Mouse (Mus musculus): ENCODE measurements around the gene Jak3. TPM values are rescaled to one million over a fixed set of nuclear protein-coding genes. Genes with fewer than 3 reads are reported as not detected.
A peak's percentile ranks its signal among the peaks of the same experiment; 100 is the strongest.
"Not testable (repeated sequence)": the region's sequence is repeated elsewhere in the genome, so short reads cannot be mapped to it uniquely, and the experiment has no call there.

The Jak3 gene
- polyA plus RNA-seq, 1 experiment from 2014 or later, result 5.4 TPM

- WGBS, result 3% methylated on average over 33 of the region's 33 CpGs
- H3K9me3 ChIP-seq (replicated peaks; ENCODE audit: control insufficient read depth, low read length, poor library complexity, severe bottlenecking), result no peaks in the 10 kb centered on the region
- no peak within 1 kb of the TSS for H3K27ac ChIP-seq (ENCODE audit: low read length)
- peaks cover 96% of the 10 kb centered on the region for H3K27me3 ChIP-seq (ENCODE audit: control insufficient read depth, insufficient read depth, low read depth, low read length)
- ATAC-seq, result no peak
- peaks cover 13% of the 10 kb centered on the region for H3K4me1 ChIP-seq (ENCODE audit: control insufficient read depth, insufficient read depth, low read length)
- no peak within 1 kb of the TSS for H3K4me3 ChIP-seq (ENCODE audit: low read depth, low read length)
- peak within 1 kb of the TSS; percentile 6; the same call in 1 of the 2 replicates for H3K4me2 ChIP-seq (ENCODE audit: low read length)
- no peaks in the 10 kb centered on the region for H3K36me3 ChIP-seq (ENCODE audit: control insufficient read depth, insufficient read depth, low read length)
- no peak within 1 kb of the TSS for H3K9ac ChIP-seq (ENCODE audit: low read depth, low read length)
These were observed 12.9 kb downstream of the Jak3 start, which contains the start of gene Insl3 for GRCm38 (mm10) chr8:71689028-71689427. Insl3 (plus strand) TSS chr8:71689214.

DNA sequence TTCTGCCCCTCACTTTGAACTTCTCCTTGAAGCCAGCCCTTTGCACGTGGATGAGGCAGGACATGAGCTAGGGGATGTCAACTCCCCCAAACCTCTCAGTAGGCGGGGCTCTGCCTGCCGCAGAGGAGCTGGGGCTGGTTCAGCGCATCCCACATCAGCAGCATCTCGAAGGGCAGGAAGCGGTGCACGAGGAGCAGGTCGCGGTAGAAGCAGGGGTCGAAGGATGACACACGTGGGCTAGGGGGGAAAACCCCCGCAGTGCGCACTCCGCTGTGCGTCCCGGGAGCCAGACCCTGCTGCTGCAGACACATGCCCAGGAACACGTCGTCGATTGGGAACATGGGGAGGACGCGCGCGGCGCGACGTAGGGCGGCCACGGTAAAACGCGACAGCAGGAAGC is 16.4 kb downstream of the Jak3 start:
- whole genome bisulfite sequencing, result 4% methylated on average over 30 of the region's 30 CpGs
- Histone ChIP-seq H3K4me2 (ENCODE audit: low read length) (peak overlapping the region; percentile 43; the same call in 1 of the 2 replicates), H3K4me3 (ENCODE audit: low read depth, low read length) (peak overlapping the region; percentile 9; the same call in 1 of the 2 replicates), H3K4me1 (ENCODE audit: control insufficient read depth, insufficient read depth, low read length) (peaks cover 8% of the 10 kb centered on the region), H3K9me3 (replicated peaks; ENCODE audit: control insufficient read depth, low read length, poor library complexity, severe bottlenecking) (no peaks in the 10 kb centered on the region), H3K9ac (ENCODE audit: low read depth, low read length) (no peak overlapping the region), H3K36me3 (ENCODE audit: control insufficient read depth, insufficient read depth, low read length) (no peaks in the 10 kb centered on the region), H3K27ac (ENCODE audit: low read length) (no peak overlapping the region), H3K27me3 (ENCODE audit: control insufficient read depth, insufficient read depth, low read depth, low read length) (peaks cover 81% of the 10 kb centered on the region)
- ATAC-seq, result 0 out of 2 replicates have a peak, but pooled peaks have one; percentile 26

DNA sequence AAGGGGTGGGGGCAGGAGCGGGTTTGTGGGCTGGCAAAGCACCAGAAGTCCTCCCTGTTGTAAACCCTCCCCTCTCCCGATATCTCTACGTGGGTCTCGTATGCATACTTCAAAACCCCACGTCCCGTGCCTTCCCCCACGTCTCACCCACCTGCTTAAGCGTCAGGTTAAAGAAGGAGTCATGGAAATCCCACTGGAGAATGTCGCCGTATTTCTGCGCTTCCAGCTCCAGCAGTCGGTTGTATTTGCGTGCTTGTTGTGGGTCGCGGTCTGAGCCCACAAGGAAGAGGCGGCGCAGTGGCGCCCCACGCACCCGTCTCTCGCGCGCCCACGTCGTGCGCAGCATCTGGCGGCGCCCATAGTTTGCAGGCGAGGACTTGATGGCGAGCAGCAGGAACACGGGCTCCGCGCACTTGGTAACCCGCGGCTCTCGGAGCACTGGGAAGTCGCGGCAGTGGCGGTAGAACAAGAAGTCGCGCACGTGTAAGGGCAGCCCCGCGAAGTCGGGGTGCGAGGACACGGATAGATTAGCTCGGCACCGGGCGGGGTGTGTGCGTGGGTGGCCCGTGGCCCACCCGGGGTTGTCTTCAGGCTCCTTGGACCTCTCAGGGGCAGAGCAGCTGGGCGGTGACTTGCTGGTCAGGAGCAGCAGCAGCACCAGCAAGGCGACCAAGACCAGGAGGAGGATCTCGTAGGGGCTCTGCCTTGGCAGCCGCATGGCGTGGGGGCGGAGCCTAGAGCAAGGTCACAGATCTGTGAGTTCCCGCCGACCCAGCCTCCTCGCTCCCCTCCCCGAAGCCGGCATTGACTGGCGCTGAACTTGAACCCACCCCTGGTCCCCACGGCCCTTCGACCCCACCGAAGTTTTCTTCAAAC is 17.3 kb downstream of the Jak3 start:
- Histone ChIP-seq H3K4me1 (ENCODE audit: control insufficient read depth, insufficient read depth, low read length) (peaks cover 8% of the 10 kb centered on the region), H3K4me3 (ENCODE audit: low read depth, low read length) (peak overlapping the region; percentile 27), H3K4me2 (ENCODE audit: low read length) (peak overlapping the region; percentile 43), H3K27me3 (ENCODE audit: control insufficient read depth, insufficient read depth, low read depth, low read length) (peaks cover 72% of the 10 kb centered on the region), H3K9ac (ENCODE audit: low read depth, low read length) (peak overlapping the region; percentile 41; the same call in 1 of the 2 replicates), H3K9me3 (replicated peaks; ENCODE audit: control insufficient read depth, low read length, poor library complexity, severe bottlenecking) (no peaks in the 10 kb centered on the region), H3K36me3 (ENCODE audit: control insufficient read depth, insufficient read depth, low read length) (no peaks in the 10 kb centered on the region), H3K27ac (ENCODE audit: low read length) (no peak overlapping the region)
- 9% methylated on average over 65 of the region's 68 CpGs for WGBS
- ATAC-seq, result peak; percentile 8; the same call in 1 of the 2 replicates

DNA sequence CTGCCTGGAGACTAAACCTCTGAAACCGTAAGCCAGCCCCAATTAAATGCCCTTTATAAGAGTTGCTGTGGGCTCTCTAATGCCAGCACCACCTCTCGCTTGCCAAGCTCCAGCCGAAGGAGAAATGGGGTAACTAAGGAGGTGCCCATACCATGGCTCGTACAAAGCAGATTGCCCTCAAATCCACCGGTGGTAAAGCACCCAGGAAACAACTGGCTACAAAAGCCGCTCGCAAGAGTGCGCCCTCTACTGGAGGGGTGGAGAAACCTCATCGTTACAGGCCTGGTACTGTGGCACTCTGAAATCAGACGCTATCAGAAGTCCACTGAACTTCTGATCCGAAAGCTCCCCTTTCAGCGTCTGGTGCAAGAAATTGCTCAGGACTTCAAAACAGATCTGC is 19.4 kb downstream of the Jak3 start:
- H3K9me3 ChIP-seq (replicated peaks; ENCODE audit: control insufficient read depth, low read length, poor library complexity, severe bottlenecking); H3K4me2 ChIP-seq (ENCODE audit: low read length); ATAC-seq; H3K9ac ChIP-seq (ENCODE audit: low read depth, low read length); H3K4me3 ChIP-seq (ENCODE audit: low read depth, low read length); H3K36me3 ChIP-seq (ENCODE audit: control insufficient read depth, insufficient read depth, low read length); H3K27ac ChIP-seq (ENCODE audit: low read length); H3K4me1 ChIP-seq (ENCODE audit: control insufficient read depth, insufficient read depth, low read length): not testable (repeated sequence)
- H3K27me3 ChIP-seq (ENCODE audit: control insufficient read depth, insufficient read depth, low read depth, low read length), result peaks cover 60% of the 10 kb centered on the region
- whole genome bisulfite sequencing, result 68% methylated on average over 12 of the region's 12 CpGs

- Histone ChIP-seq H3K36me3 (ENCODE audit: control insufficient read depth, insufficient read depth, low read length) (no peaks in the 10 kb centered on the region), H3K4me1 (ENCODE audit: control insufficient read depth, insufficient read depth, low read length) (no peaks in the 10 kb centered on the region), H3K4me2 (ENCODE audit: low read length) (0 out of 2 replicates have a peak overlapping the region, but pooled peaks have one; percentile 7), H3K9me3 (replicated peaks; ENCODE audit: control insufficient read depth, low read length, poor library complexity, severe bottlenecking) (no peaks in the 10 kb centered on the region), H3K4me3 (ENCODE audit: low read depth, low read length) (no peak overlapping the region), H3K27me3 (ENCODE audit: control insufficient read depth, insufficient read depth, low read depth, low read length) (peaks cover 29% of the 10 kb centered on the region), H3K9ac (ENCODE audit: low read depth, low read length) (no peak overlapping the region), H3K27ac (ENCODE audit: low read length) (no peak overlapping the region)
- no peak for ATAC-seq
- WGBS, result 8% methylated on average over 29 of the region's 29 CpGs
These were observed 24.6 kb downstream of the Jak3 start for GRCm38 (mm10) chr8:71700493-71701269.

- no peak for ATAC-seq
- Histone ChIP-seq H3K4me2 (ENCODE audit: low read length) (0 out of 2 replicates have a peak within 1 kb of the TSS, but pooled peaks have one; percentile 7), H3K36me3 (ENCODE audit: control insufficient read depth, insufficient read depth, low read length) (no peaks in the 10 kb centered on the region), H3K27ac (ENCODE audit: low read length) (no peak within 1 kb of the TSS), H3K9me3 (replicated peaks; ENCODE audit: control insufficient read depth, low read length, poor library complexity, severe bottlenecking) (no peaks in the 10 kb centered on the region), H3K27me3 (ENCODE audit: control insufficient read depth, insufficient read depth, low read depth, low read length) (peaks cover 26% of the 10 kb centered on the region), H3K9ac (ENCODE audit: low read depth, low read length) (no peak within 1 kb of the TSS), H3K4me3 (ENCODE audit: low read depth, low read length) (no peak within 1 kb of the TSS), H3K4me1 (ENCODE audit: control insufficient read depth, insufficient read depth, low read length) (no peaks in the 10 kb centered on the region)
- 17% methylated on average over 32 of the region's 34 CpGs for WGBS
These were observed 25.5 kb downstream of the Jak3 start, which contains the start of gene B3gnt3 for GRCm38 (mm10) chr8:71701414-71702086. B3gnt3 (minus strand) TSS chr8:71701789.

DNA sequence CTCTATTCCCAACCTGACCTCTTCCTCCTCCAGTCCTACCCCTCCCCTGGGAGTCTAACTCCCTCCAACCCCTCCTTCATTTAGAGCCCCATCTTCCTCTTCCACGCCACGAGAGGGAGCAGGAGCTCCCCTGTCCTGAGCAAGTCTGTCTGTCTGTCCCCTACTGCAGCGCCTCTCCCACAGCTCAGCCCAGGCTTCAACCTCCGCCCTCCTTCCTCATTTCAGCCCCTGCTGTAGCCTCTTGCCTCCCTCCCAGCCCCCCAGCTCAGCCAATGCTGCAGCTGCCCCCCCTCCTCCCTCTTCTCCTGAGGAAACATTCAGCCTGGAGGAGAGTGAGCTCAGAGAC is 26.0 kb downstream of the Jak3 start:
- Histone ChIP-seq H3K4me2 (ENCODE audit: low read length) (no peak overlapping the region), H3K4me1 (ENCODE audit: control insufficient read depth, insufficient read depth, low read length) (no peaks in the 10 kb centered on the region), H3K9ac (ENCODE audit: low read depth, low read length) (no peak overlapping the region), H3K27ac (ENCODE audit: low read length) (no peak overlapping the region), H3K36me3 (ENCODE audit: control insufficient read depth, insufficient read depth, low read length) (no peaks in the 10 kb centered on the region), H3K27me3 (ENCODE audit: control insufficient read depth, insufficient read depth, low read depth, low read length) (peaks cover 26% of the 10 kb centered on the region), H3K9me3 (replicated peaks; ENCODE audit: control insufficient read depth, low read length, poor library complexity, severe bottlenecking) (no peaks in the 10 kb centered on the region), H3K4me3 (ENCODE audit: low read depth, low read length) (no peak overlapping the region)
- no peak for ATAC-seq
- 33% methylated on average over 4 of the region's 4 CpGs for WGBS

DNA sequence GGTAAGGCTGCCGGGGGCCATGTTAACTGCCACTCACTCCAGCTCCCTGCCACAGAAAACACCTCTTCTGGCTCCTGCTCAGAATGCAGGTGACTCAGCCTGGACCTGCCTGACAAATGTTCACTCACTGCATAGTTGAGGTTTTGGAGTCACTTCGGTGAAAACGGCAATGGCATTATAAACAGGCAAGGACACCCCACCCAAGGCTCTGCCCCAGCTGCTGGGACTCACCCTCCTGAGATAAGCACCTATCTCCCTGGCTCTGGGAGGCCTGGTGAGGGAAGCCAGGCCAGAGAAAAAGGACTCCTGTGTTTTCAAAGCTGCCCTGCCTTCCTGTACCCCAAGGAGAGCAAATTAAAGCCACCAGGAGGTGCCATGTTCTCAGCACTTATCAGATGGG is 26.8 kb downstream of the Jak3 start:
- Histone ChIP-seq H3K4me1 (ENCODE audit: control insufficient read depth, insufficient read depth, low read length) (no peaks in the 10 kb centered on the region), H3K4me3 (ENCODE audit: low read depth, low read length) (no peak overlapping the region), H3K36me3 (ENCODE audit: control insufficient read depth, insufficient read depth, low read length) (peaks cover 4% of the 10 kb centered on the region), H3K9ac (ENCODE audit: low read depth, low read length) (no peak overlapping the region), H3K27ac (ENCODE audit: low read length) (no peak overlapping the region), H3K27me3 (ENCODE audit: control insufficient read depth, insufficient read depth, low read depth, low read length) (peaks cover 26% of the 10 kb centered on the region), H3K4me2 (ENCODE audit: low read length) (no peak overlapping the region), H3K9me3 (replicated peaks; ENCODE audit: control insufficient read depth, low read length, poor library complexity, severe bottlenecking) (no peaks in the 10 kb centered on the region)
- WGBS, result 82% methylated on average over 3 of the region's 3 CpGs
- no peak for ATAC-seq
